8 mouse cellular contexts compared by ENCODE assay signal in genomic region chr4:34686874-34687567, GRCm38 (mm10). TPM values are rescaled to one million over a fixed set of nuclear protein-coding genes. Genes with fewer than 3 reads are reported as not detected.
DNase-seq lines count a peak whose midpoint lies in the region; ATAC-seq lines count a peak whose summit lies in the region.

Slc35a1 (minus strand) TSS chr4:34687438.

- peak within 1 kb of the TSS; percentile 96 for H3K27ac ChIP-seq in hindbrain, embryonic 11.5 days (ENCODE audit: low read depth, low read length)

- no peaks in the 10 kb centered on the region for H3K27me3 ChIP-seq in hindbrain, embryonic 11.5 days (ENCODE audit: control insufficient read depth, insufficient read depth, low read length)

- WGBS in hindbrain, embryonic 11.5 days = under 1% methylated on average over 61 of the region's 65 CpGs

- no peaks in the 10 kb centered on the region for H3K4me1 ChIP-seq in hindbrain, embryonic 11.5 days (replicated peaks; ENCODE audit: control insufficient read depth, insufficient read depth, low read length)

- peak; percentile 96 for DNase-seq in Muller cell, postnatal 12 days (ENCODE audit: inconsistent ontology term)
- DNase-seq in cerebellum, adult 9-11 months = peak; percentile 96
- DNase-seq in frontal cortex, adult 2 months (ENCODE audit: extremely low spot score in 1 of 2, low spot score in 1 of 2) = peak; percentile 90 to 96
- peak; percentile 91 for DNase-seq in hindbrain, embryonic 11.5 days (ENCODE audit: low spot score)
- peak; percentile 92 to 95 for DNase-seq in layer of hippocampus, postnatal 14 days (ENCODE audit: low spot score in 2 of 2)
- peak; percentile 92 for DNase-seq in lung, postnatal 14 days
- peak; percentile 78 for DNase-seq in retina, adult 2 months (ENCODE audit: low read depth, low spot score)
- peak; percentile 94 for DNase-seq in thymus, postnatal 36 days

- peak within 1 kb of the TSS; percentile 94 for H3K9ac ChIP-seq in hindbrain, embryonic 11.5 days (ENCODE audit: low read depth, low read length)

- H3K9me3 ChIP-seq in hindbrain, embryonic 11.5 days (ENCODE audit: control insufficient read depth, low read length) = no peaks in the 10 kb centered on the region

- H3K36me3 ChIP-seq in hindbrain, embryonic 11.5 days (ENCODE audit: control insufficient read depth, insufficient read depth, low read length) = no peaks in the 10 kb centered on the region

- ATAC-seq in hindbrain, embryonic 11.5 days (ENCODE audit: low FRiP score) = peak; percentile 98

- peak within 1 kb of the TSS; percentile 47 for H3K4me2 ChIP-seq in hindbrain, embryonic 11.5 days (replicated peaks; ENCODE audit: low read depth, low read length)

- peak within 1 kb of the TSS; percentile 73 for H3K4me3 ChIP-seq in hindbrain, embryonic 11.5 days (ENCODE audit: low read depth, low read length)

RNA-seq across cellular contexts. Expression of gene Slc35a1, which starts in this region (rescaled TPM):
- 19.8 and 21.5 TPM in 2 replicates for polyA plus RNA-seq in frontal cortex, adult 2 months (2012; rRNA removed)
- polyA plus RNA-seq in hindbrain, embryonic 11.5 days (2014; fragmentation: Nextera tagmentation; extraction: Ambion mirVana) = 52.1 and 62.4 TPM in 2 replicates
- total RNA-seq in layer of hippocampus, postnatal 14 days (2021) = 10 to 100 TPM; 22.4 to 25.0 TPM

Comparison
In these comparisons a context has a peak if more than half of its experiments do, and no peak if none do; other contexts are left out.
1. Peak in every context shown above with its lines: DNase-seq, ATAC-seq, H3K4me3 ChIP-seq and H3K27ac ChIP-seq.